Mouse (Mus musculus): ENCODE results near the gene Tpra1.

GRCm38 (mm10) chr6:88937214-88937549 lies 35.1 kb downstream of the Tpra1 start:
- no peak for TF ChIP-seq EP300 (IDR thresholded peaks at IDR 0.05; ENCODE audit: low read depth)
- no peak for TF ChIP-seq CTCF (IDR thresholded peaks at IDR 0.05; ENCODE audit: low read depth)
